14 mouse cellular contexts compared by ENCODE assay signal in the genomic region with DNA sequence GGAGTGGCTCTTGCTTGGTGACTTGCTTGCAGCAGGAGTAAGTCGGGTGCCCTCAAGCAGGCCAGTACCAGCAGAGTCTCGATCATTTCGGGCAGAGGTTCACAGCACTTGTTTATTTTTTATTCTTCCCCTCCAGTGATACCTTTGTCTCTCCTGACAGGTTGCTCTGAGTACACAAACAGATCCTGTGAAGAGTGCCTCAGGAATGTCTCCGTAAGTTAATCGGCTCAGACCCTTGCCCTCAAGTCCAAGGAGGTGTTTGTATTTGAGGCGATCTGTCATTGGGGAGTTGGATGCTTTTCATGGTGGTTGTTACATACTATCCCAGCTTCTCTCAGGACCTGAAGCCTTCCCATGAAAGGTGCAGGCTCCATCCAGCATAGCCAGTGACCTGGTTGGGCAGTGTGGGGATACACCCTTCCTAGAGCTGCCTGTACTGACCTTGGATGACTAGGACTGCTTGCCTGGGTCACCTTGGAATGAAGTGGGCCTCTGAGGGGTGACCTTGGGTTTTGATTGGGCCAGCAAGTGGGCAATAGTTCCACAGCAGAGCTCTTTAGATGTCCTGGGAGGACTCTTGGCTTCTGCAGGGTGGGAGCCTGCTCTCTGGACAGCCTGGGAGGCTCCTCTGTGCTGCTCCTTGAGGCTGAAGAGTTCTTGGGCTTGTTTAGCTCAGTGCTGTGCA. TPM values are rescaled to one million over a fixed set of nuclear protein-coding genes. Genes with fewer than 3 reads are reported as not detected.
DNase-seq lines count a peak whose midpoint lies in the region; ATAC-seq and TF ChIP-seq lines count a peak whose summit lies in the region.
"Had no signal": no experiment of that assay in that cellular context is flagged by ENCODE, and none has a peak within 500 bp of the region (broad histone marks: within the 10 kb centered on the region; RNA-seq: fewer than 3 reads in every experiment).

No protein-coding gene starts in this region.

- H3K79me2 ChIP-seq in liver, adult 2 months (ENCODE audit: control insufficient read depth, insufficient read depth, low read length): peaks cover 59% of the 10 kb centered on the region

- DNase-seq in heart, postnatal 4 days: no peak
- DNase-seq in liver, adult 2 months (ENCODE audit: extremely low read depth, low read depth, low spot score): peak; percentile 46
- DNase-seq in liver, embryonic 11.5 days (ENCODE audit: low spot score): no peak
- DNase-seq in kidney, postnatal 25 days: peak; percentile 43 to 52
- DNase-seq in right cerebral cortex, postnatal 36 days (ENCODE audit: low spot score in 2 of 2): no peak
- DNase-seq: cerebellum, adult 9-11 months; heart, postnatal 10 days; lung, embryonic 14.5 days; right cerebral cortex, postnatal 25 days had no signal

- WGBS in heart, embryonic 12.5 days: 86% methylated on average over 6 of the region's 6 CpGs
- WGBS in liver, adult 2 months: 33% methylated on average over 6 of the region's 6 CpGs
- WGBS in liver, embryonic 11.5 days: 90% methylated on average over 6 of the region's 6 CpGs
- WGBS in intestine, postnatal 0 days: 47% methylated on average over 6 of the region's 6 CpGs

- peaks cover 57% of the 10 kb centered on the region for H3K4me1 ChIP-seq in heart, embryonic 12.5 days (replicated peaks)
- peaks cover 53% of the 10 kb centered on the region for H3K4me1 ChIP-seq in liver, adult 2 months (ENCODE audit: control insufficient read depth, insufficient read depth, low read length)
- H3K4me1 ChIP-seq in liver, embryonic 11.5 days (replicated peaks; ENCODE audit: control insufficient read depth, insufficient read depth, low read length): peaks cover 61% of the 10 kb centered on the region
- peaks cover 24% of the 10 kb centered on the region for H3K4me1 ChIP-seq in intestine, postnatal 0 days (replicated peaks; ENCODE audit: control insufficient read depth, insufficient read depth, low read length)

- H3K36me3 ChIP-seq in heart, embryonic 12.5 days: peaks cover 50% of the 10 kb centered on the region
- H3K36me3 ChIP-seq in liver, adult 2 months (ENCODE audit: control insufficient read depth, insufficient read depth, low read length): peaks cover 14% of the 10 kb centered on the region
- peaks cover 20% of the 10 kb centered on the region; the same call in 1 of the 2 replicates for H3K36me3 ChIP-seq in liver, embryonic 11.5 days (ENCODE audit: control insufficient read depth, insufficient read depth, low read length)
- peaks cover 45% of the 10 kb centered on the region for H3K36me3 ChIP-seq in intestine, postnatal 0 days (ENCODE audit: control insufficient read depth, insufficient read depth)

- TF ChIP-seq POLR2A in liver, adult 2 months (IDR thresholded peaks at IDR 0.05; ENCODE audit: extremely low read depth, insufficient read depth, low read length): no peak

- no peak for TF ChIP-seq CTCF in liver, adult 2 months (IDR thresholded peaks at IDR 0.05; ENCODE audit: low read depth, low read length)
- TF ChIP-seq CTCF in intestine, postnatal 0 days (IDR thresholded peaks at IDR 0.05; ENCODE audit: low read depth): no peak

- H3K27me3 ChIP-seq in heart, embryonic 12.5 days (replicated peaks): no peaks in the 10 kb centered on the region
- H3K27me3 ChIP-seq in liver, adult 2 months (ENCODE audit: control insufficient read depth, insufficient read depth, low read length): no peaks in the 10 kb centered on the region
- H3K27me3 ChIP-seq in liver, embryonic 11.5 days (replicated peaks; ENCODE audit: control insufficient read depth, insufficient read depth, low read length): no peaks in the 10 kb centered on the region
- H3K27me3 ChIP-seq in intestine, postnatal 0 days (replicated peaks; ENCODE audit: control insufficient read depth, insufficient read depth, low read length): no peaks in the 10 kb centered on the region

- H3K27ac ChIP-seq in heart, embryonic 12.5 days (ENCODE audit: poor library complexity, severe bottlenecking): no peak overlapping the region
- peak overlapping the region; percentile 56 for H3K27ac ChIP-seq in liver, adult 2 months (replicated peaks; ENCODE audit: insufficient read depth, low read depth, low read length)
- no peak overlapping the region for H3K27ac ChIP-seq in liver, embryonic 11.5 days (ENCODE audit: low read depth, low read length)
- 0 out of 2 replicates have a peak overlapping the region, but pooled peaks have one; percentile 36 for H3K27ac ChIP-seq in intestine, postnatal 0 days (ENCODE audit: low read depth, low read length)
- H3K27ac ChIP-seq: limb, embryonic 10.5 days had no signal

- no peaks in the 10 kb centered on the region for H3K9me3 ChIP-seq in heart, embryonic 12.5 days (replicated peaks)
- no peaks in the 10 kb centered on the region for H3K9me3 ChIP-seq in liver, embryonic 11.5 days (ENCODE audit: control insufficient read depth, low read length)
- no peaks in the 10 kb centered on the region for H3K9me3 ChIP-seq in intestine, postnatal 0 days (ENCODE audit: control insufficient read depth)
- H3K9me3 ChIP-seq: limb, embryonic 10.5 days had no signal

- no peak overlapping the region for H3K4me2 ChIP-seq in heart, embryonic 12.5 days
- no peak overlapping the region for H3K4me2 ChIP-seq in liver, embryonic 11.5 days
- H3K4me2 ChIP-seq in intestine, postnatal 0 days (replicated peaks; ENCODE audit: low read depth): peak overlapping the region; percentile 28
- H3K4me2 ChIP-seq: lung, embryonic 14.5 days had no signal

- no peak overlapping the region for H3K4me3 ChIP-seq in heart, embryonic 12.5 days
- no peak overlapping the region for H3K4me3 ChIP-seq in liver, adult 2 months (ENCODE audit: insufficient read depth, low read depth, low read length)
- H3K4me3 ChIP-seq in liver, embryonic 11.5 days (ENCODE audit: low read depth, low read length): no peak overlapping the region
- H3K4me3 ChIP-seq in intestine, postnatal 0 days (ENCODE audit: low read depth, low read length): no peak overlapping the region
- H3K4me3 ChIP-seq: limb, embryonic 10.5 days had no signal

- no peak for ATAC-seq in heart, embryonic 12.5 days (ENCODE audit: insufficient number of reproducible peaks, low FRiP score)
- no peak for ATAC-seq in liver, embryonic 11.5 days (replicated peaks; ENCODE audit: low FRiP score)
- no peak for ATAC-seq in intestine, postnatal 0 days

- peak overlapping the region; percentile 38; the same call in 1 of the 2 replicates for H3K9ac ChIP-seq in heart, embryonic 12.5 days
- H3K9ac ChIP-seq in liver, adult 2 months (ENCODE audit: low read depth, low read length): peak overlapping the region; percentile 16; the same call in 1 of the 2 replicates
- no peak overlapping the region for H3K9ac ChIP-seq in liver, embryonic 11.5 days (ENCODE audit: low read depth, low read length)
- H3K9ac ChIP-seq in intestine, postnatal 0 days (ENCODE audit: low read depth, low read length): no peak overlapping the region
- H3K9ac ChIP-seq: lung, embryonic 14.5 days had no signal

RNA-seq across cellular contexts. Expression of a gene that starts 5.7 kb away (rescaled TPM):
- 103 and 104 TPM in 2 replicates for polyA plus RNA-seq in heart, embryonic 12.5 days (2016; fragmentation: Nextera tagmentation; extraction: Ambion mirVana)
- 100 to 1,000 TPM; 113 to 119 TPM for total RNA-seq in heart, postnatal 4 days (2021)
- 146 and 168 TPM in 2 replicates for total RNA-seq in liver, adult 2 months (2014; rRNA removed)
- polyA plus RNA-seq in liver, adult 2 months (2012; rRNA removed): 218 and 238 TPM in 2 replicates
- 94.0 and 99.7 TPM in 2 replicates for polyA plus RNA-seq in liver, embryonic 11.5 days (2014; fragmentation: Nextera tagmentation; extraction: Ambion mirVana)
- 200 and 201 TPM in 2 replicates for polyA plus RNA-seq in intestine, postnatal 0 days (2015; fragmentation: Nextera tagmentation; extraction: Ambion mirVana)

RNA-seq across cellular contexts. Expression of a gene that starts 18.7 kb away (rescaled TPM):
- 177 and 184 TPM in 2 replicates for polyA plus RNA-seq in heart, embryonic 12.5 days (2016; fragmentation: Nextera tagmentation; extraction: Ambion mirVana)
- 10 to 100 TPM; 90.9 to 97.9 TPM for total RNA-seq in heart, postnatal 4 days (2021)
- 59.6 and 108 TPM in 2 replicates for total RNA-seq in liver, adult 2 months (2014; rRNA removed)
- 170 and 226 TPM in 2 replicates for polyA plus RNA-seq in liver, adult 2 months (2012; rRNA removed)
- polyA plus RNA-seq in liver, embryonic 11.5 days (2014; fragmentation: Nextera tagmentation; extraction: Ambion mirVana): 249 and 271 TPM in 2 replicates
- 256 and 269 TPM in 2 replicates for polyA plus RNA-seq in intestine, postnatal 0 days (2015; fragmentation: Nextera tagmentation; extraction: Ambion mirVana)

RNA-seq across cellular contexts. Expression of a gene that starts 18.8 kb away (rescaled TPM):
- polyA plus RNA-seq in heart, embryonic 12.5 days (2016; fragmentation: Nextera tagmentation; extraction: Ambion mirVana): 14.5 TPM in 1 of 2 replicates, not detected in the other
- 10 to 100 TPM; 15.9 to 20.8 TPM for total RNA-seq in heart, postnatal 4 days (2021)
- total RNA-seq in liver, adult 2 months (2014; rRNA removed): 0.47 TPM in 1 of 2 replicates, not detected in the other
- not detected in 2 replicates for polyA plus RNA-seq in liver, adult 2 months (2012; rRNA removed)
- 1.8 and 4.5 TPM in 2 replicates for polyA plus RNA-seq in liver, embryonic 11.5 days (2014; fragmentation: Nextera tagmentation; extraction: Ambion mirVana)
- polyA plus RNA-seq in intestine, postnatal 0 days (2015; fragmentation: Nextera tagmentation; extraction: Ambion mirVana): 18.9 TPM in 2 replicates
- total RNA-seq: megakaryocyte-erythroid progenitor cell, adult 5-6 weeks had no signal
- polyA plus RNA-seq: gonadal fat pad, adult 2 months had no signal

RNA-seq across cellular contexts. Expression of a gene that starts 34.8 kb away (rescaled TPM):
- 69.5 and 72.8 TPM in 2 replicates for polyA plus RNA-seq in heart, embryonic 12.5 days (2016; fragmentation: Nextera tagmentation; extraction: Ambion mirVana)
- 10 to 100 TPM; 56.1 to 63.8 TPM for total RNA-seq in heart, postnatal 4 days (2021)
- 21.6 and 22.3 TPM in 2 replicates for total RNA-seq in liver, adult 2 months (2014; rRNA removed)
- 30.4 and 34.2 TPM in 2 replicates for polyA plus RNA-seq in liver, adult 2 months (2012; rRNA removed)
- polyA plus RNA-seq in liver, embryonic 11.5 days (2014; fragmentation: Nextera tagmentation; extraction: Ambion mirVana): 62.1 and 67.9 TPM in 2 replicates
- polyA plus RNA-seq in intestine, postnatal 0 days (2015; fragmentation: Nextera tagmentation; extraction: Ambion mirVana): 36.4 and 37.8 TPM in 2 replicates

RNA-seq across cellular contexts. Expression of a gene that starts 57.2 kb away (rescaled TPM):
- polyA plus RNA-seq in heart, embryonic 12.5 days (2016; fragmentation: Nextera tagmentation; extraction: Ambion mirVana): 1.5 and 2.5 TPM in 2 replicates
- 1 to 10 TPM; 2.0 to 2.5 TPM for total RNA-seq in heart, postnatal 4 days (2021)
- total RNA-seq in liver, adult 2 months (2014; rRNA removed): 4.8 and 5.6 TPM in 2 replicates
- polyA plus RNA-seq in liver, adult 2 months (2012; rRNA removed): 4.2 and 5.6 TPM in 2 replicates
- polyA plus RNA-seq in liver, embryonic 11.5 days (2014; fragmentation: Nextera tagmentation; extraction: Ambion mirVana): 18.6 and 19.1 TPM in 2 replicates
- polyA plus RNA-seq in intestine, postnatal 0 days (2015; fragmentation: Nextera tagmentation; extraction: Ambion mirVana): 1.7 and 2.1 TPM in 2 replicates

Comparison
In these comparisons a context has a peak if more than half of its experiments do, and no peak if none do; other contexts are left out.
1. H3K27ac ChIP-seq: peak in liver, adult 2 months (single experiment) and intestine, postnatal 0 days (single experiment); none in heart, embryonic 12.5 days (single experiment) and liver, embryonic 11.5 days (single experiment).
2. H3K9ac ChIP-seq: peak in heart, embryonic 12.5 days (single experiment) and liver, adult 2 months (single experiment); none in liver, embryonic 11.5 days (single experiment) and intestine, postnatal 0 days (single experiment).
3. DNase-seq: peak in liver, adult 2 months (single experiment) and kidney, postnatal 25 days (2 of 2); none in heart, postnatal 4 days (single experiment), liver, embryonic 11.5 days (single experiment) and right cerebral cortex, postnatal 36 days (0 of 2).